Mouse (Mus musculus) spleen, embryonic (tissue): ENCODE results near the gene Zbtb7a.
"Not testable (repeated sequence)": the region's sequence is repeated elsewhere in the genome, so short reads cannot be mapped to it uniquely, and the experiment has no call there.

Experiments used
- CTCF ChIA-PET: fragments of 350-600 bp; sonication (Branson Sonifier 250); formaldehyde crosslinking; loops from one replicate; lab custom pipeline; 2022; lab: Charles Lee

Zbtb7a gene

DNA sequence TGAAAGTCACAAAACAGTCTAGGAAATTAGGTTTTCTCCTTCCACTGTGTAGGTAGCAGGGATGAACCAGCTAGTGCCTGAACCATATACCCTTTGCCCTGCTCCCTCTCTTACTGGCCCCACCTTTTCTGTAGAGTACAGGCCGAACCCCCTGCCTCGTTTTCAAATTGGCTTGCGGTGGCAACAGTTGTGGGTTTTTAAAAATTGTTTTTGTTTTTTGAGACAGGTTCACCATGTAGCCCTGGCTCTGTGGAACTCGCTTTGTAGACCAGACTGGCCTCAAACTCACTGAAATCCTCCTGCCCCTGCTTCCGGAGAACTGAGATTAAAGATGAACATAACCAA lies 33.0 kb downstream of the Zbtb7a start:
- CTCF ChIA-PET, result interaction anchor here (0.6 kb wide), 2 partner anchors 167 to 358 kb away, joined by 3 read pairs; no protein-coding TSS in a partner anchor

DNA sequence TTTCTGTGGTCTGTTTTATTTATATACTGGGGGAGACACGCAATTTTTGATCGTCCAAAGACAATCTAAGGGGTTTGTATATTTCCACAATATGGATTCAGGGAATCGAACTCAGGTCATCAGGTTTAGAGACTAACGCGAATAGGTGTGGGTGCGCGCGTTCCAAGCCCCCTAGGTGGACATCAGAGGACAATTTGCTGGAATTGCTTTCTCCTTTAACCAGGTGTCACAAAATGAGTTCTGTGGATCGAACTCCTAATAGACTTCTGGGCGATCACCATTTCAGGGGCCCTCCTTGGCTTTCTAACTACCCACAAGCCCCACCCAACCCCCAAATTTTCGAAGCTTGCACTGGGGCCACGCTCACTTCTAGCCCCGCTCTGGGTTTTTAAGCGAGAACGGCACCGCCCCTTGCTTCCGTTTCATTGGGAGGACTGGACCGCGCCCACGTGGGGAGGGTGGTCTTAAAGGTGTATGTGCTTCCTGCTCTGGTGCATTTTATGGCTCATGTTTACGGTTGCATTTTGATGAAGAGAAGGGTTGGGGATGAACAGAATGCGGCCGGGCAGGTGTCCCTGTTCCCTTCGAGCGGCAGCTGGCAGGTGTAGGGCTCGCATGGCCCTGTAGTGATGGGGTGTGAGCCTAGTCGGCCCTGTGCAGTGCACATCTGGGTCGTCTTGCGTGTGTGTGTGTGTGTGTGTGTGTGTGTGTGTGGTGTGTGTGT lies 33.7 kb downstream of the Zbtb7a start:
- CTCF ChIA-PET, result interaction anchor here (0.6 to 0.7 kb wide), 3 partner anchors 167 to 359 kb away, joined by 3 to 4 read pairs (median 3); no protein-coding TSS in a partner anchor

DNA sequence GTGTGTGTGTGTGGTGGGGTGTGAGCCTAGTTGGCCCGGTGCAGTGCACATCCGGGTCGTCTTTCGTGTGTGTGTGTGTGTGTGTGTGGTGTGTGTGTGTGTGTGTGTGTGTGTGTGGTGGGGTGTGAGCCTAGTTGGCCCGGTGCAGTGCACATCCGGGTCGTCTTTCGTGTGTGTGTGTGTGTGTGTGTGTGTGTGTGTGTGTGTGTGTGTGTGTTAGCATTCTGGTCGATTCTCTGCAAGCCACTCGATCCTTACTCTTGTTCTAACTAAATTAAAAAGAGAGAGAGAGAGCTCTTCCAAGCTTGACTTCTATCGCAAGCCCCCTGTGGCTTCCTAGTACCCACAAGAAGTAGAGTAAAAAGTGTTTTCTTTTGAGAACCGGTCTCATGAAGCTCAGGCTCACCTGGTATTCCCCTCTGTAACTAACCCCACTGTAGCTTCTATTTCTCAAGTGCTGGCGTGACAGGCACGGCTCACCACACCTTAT lies 34.4 kb downstream of the Zbtb7a start:
- CTCF ChIA-PET, result interaction anchor here (0.6 kb wide), 1 partner anchor 26 kb away, joined by 3 read pairs; no protein-coding TSS in a partner anchor

DNA sequence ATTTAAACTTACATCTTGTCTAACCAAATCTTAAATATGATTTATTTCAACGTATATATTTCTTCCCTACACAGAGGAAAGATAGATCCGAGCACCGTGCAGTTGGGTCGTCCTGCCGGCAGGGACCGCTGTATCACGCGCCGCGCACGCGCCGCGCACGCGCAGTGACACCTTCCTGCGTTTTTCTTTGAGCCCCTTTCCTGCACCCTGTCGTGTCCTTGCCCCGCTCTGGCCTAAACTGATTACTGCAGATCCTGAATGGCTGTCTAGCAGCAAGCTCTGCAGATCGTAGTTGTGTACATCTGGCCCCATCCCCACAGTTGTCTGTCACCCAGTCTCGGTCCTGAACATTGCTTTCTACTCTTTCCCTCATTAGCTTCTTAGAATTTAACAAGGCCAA lies 38.1 kb downstream of the Zbtb7a start:
- CTCF ChIA-PET, result interaction anchor here (0.6 to 0.7 kb wide), 3 partner anchors 40 to 172 kb away, joined by 4 to 14 read pairs (median 6); no protein-coding TSS in a partner anchor

DNA sequence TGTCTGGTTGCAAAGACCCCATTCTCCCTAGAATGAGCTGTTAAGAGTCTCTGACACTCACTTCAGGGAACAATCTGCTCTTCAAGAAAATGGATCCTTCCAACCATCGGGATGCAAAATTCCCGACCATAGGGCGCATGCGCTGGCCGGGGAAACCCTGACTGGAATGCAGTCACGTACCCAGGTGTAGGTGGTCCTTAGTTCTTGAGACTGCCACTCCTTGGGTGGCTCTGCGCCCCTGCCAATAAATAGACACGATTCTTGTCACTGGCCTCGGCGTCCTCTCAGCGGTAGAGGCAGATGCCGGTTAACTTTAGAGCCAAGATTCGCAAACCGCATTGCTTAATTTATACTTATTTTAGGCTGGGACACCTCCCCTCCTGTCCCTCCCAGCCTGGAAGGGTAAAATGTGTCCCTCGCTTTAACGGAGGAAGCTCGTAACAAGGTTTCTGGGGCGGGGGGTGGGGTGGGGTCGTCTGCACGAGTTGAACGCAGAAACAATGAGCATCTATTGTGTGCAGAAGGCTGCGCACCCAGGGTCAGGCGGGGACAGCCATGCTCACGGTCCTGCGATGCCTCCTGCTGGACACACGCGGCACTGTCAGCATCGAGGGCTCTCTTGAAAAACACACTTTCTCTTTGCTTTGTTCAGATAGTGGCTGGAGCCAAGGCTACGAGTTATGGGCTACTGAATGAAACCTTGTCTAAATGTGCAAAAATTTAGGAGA lies 39.8 kb downstream of the Zbtb7a start:
- CTCF ChIA-PET, result interaction anchor here (0.6 kb wide), 2 partner anchors 22 to 258 kb away, joined by 3 to 5 read pairs; no protein-coding TSS in a partner anchor

DNA sequence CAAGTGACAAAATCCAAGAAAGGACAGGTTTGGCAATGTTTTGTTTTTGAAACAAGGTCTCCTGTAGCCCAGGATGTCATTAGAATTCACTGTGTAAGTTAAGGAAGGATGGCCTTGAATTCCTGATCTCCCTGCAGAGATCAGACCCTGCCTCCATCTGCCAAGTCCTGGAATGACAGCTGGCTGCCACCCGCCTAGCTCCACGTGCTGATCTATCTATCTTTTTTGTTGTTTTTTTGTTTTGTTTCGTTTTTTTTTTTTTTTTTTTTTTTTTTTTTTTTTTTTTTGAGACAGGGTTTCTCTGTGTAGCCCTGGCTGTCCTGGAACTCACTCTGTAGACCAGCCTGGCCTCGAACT lies 40.3 kb downstream of the Zbtb7a start:
- CTCF ChIA-PET, result not testable (repeated sequence)

DNA sequence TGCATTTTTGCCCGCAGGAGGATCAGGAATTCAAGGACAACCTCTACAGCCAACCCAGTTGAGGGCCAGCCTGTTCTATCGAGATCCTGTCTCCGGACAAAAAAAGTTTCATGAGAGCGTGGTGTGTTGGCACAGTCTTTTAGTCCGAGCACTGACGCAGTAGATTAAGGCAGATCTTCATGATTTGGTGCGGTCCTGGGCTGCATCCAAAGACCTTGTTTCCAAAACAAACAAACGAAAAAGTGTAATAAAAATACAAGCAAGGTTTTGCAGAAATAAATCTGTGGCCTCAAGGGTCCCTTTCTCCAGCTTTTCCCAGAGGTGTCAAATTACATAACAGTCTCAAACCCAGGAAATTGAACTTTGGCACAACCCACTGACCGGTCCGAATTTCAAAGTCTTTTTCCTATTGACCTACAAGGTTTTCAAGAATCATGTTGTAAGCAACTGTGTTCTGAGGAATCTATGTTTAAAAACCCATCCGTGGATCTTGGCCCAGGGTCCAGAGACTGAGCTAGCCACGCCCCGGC lies 41.0 kb downstream of the Zbtb7a start:
- CTCF ChIA-PET, result interaction anchor here (0.5 kb wide), 1 partner anchor 17 kb away, joined by 3 read pairs; no protein-coding TSS in a partner anchor

DNA sequence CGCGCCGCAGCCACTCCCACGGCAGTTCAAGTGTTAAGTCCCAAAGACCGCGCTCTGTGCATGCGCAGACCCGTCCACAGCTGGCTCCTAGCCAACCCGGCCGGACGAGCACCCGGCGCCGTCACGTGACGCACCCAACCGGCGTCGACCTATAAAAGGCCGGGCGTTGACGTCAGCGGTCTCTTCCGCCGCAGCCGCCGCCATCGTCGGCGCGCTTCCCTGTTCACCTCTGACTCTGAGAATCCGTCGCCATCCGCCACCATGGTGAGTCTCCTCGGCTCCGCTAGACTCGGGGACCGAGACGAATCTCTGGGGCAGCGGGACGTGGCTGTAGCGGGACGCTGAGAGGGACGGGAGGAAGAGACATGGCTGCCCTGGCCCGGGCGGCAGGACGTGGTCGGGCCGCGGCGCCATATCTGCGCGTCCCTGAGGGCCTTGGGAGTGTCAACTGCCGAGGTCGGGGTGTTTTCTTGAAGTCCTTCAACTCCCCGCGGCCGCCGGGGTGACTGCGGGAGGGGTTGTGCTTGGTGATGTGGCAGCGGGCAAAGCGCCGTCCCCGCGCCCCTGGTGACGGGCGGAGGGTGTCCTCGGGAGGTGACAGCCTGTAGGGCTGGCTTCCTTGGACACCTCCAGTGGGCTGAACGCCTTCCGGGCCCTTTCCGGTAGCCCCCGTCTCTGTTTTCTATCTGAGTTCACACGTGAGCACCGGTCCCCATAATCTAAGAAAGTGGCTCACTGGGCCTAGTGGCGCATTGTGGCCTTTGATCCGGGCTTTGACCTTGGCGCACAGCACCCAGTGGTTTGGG lies 41.6 kb downstream of the Zbtb7a start, which contains the start of gene Eef2:
Gene Eef2, plus strand, starts transcription at position 166 of the 806 bp plus-strand sequence.
- CTCF ChIA-PET, result interaction anchor here (0.5 to 0.7 kb wide), 2 partner anchors 14 to 17 kb away, joined by 3 read pairs; no protein-coding TSS in a partner anchor

DNA sequence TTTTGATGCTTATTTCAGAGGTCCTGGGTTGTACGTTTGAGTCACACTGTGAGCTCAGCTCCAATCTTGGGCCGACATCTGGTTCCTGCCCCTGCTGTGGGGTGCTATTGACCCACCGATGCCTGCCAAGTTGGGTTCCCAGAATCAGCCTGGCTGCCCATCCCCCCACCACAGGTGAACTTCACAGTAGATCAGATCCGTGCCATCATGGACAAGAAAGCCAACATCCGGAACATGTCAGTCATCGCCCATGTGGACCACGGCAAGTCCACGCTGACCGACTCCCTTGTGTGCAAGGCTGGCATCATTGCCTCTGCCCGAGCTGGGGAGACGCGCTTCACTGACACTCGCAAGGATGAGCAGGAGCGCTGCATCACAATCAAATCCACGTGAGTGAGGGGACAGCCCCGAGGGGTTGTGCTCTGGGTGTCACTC lies 42.5 kb downstream of the Zbtb7a start:
- CTCF ChIA-PET, result interaction anchor here (0.7 kb wide), 1 partner anchor 15 kb away, joined by 3 read pairs; no protein-coding TSS in a partner anchor

DNA sequence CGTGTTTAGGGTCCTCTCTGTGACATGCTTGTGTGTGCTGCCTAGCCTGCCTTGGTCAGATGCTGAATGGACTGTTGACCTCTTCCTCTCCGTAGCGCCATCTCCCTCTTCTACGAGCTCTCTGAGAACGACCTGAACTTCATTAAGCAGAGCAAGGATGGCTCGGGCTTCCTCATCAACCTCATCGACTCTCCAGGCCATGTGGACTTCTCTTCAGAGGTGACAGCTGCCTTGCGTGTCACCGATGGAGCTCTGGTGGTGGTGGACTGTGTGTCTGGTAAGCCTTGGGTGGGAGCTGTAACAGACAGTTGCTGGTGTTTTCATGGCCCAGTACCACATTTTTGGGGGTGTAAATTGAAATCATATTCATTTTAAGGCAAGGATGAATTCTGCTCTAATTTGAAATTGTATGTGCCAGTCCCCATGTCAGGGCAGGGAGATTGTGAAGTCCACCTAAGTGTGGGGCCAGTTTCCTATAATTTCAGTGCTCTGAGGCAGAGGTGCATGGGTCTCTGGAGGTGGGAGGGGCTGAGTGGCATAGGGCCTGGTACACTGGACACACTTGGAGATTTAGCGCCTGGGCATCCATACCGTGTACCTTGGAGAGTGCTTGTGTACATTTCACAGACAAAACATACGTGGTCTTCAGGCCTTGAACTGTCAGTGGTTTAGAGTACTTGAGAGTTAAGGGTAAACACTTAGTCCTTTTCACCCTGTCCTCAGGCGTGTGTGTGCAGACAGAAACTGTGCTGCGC lies 43.1 kb downstream of the Zbtb7a start:
- CTCF ChIA-PET, result no interaction called here

DNA sequence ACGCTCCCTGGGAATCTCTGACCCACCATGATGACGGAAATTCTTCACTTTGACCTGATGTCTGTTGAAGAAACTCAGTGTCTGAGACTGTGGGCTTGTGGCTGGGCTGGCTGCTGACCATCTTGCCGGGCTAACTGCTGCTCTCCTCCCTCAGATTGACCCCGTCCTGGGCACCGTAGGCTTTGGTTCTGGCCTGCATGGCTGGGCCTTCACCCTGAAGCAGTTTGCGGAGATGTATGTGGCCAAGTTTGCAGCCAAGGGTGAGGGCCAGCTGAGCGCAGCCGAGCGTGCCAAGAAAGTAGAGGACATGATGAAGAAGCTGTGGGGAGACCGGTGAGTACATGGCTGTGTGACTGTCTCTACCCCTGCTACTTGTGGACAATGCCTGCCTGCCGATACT lies 43.9 kb downstream of the Zbtb7a start:
- CTCF ChIA-PET, result no interaction called here

DNA sequence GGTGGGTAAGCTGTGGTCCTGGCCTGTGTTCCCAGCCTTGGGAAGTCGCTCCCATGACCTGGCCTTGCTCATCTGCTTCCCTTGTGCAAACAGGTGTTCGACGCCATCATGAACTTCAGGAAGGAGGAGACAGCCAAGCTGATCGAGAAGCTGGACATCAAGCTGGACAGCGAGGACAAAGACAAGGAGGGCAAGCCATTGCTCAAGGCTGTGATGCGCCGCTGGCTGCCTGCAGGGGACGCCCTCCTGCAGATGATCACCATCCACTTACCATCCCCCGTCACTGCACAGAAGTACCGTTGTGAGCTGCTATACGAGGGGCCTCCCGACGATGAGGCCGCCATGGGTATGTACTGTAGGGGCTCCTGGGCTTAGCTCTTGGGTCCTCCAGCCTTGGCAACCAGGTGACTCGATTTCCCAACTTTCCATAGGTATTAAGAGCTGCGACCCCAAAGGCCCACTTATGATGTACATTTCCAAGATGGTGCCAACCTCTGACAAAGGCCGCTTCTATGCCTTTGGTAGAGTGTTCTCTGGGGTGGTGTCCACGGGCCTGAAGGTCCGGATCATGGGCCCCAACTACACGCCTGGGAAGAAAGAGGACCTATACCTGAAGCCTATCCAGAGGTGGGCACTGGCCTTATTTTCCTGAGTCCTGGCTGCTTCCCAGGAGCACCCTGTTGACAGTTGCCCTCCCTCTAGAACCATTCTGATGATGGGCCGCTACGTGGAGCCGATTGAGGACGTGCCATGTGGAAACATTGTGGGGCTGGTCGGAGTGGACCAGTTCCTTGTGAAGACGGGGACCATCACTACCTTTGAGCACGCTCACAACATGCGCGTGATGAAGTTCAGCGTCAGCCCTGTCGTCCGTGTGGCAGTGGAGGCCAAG lies 44.7 kb downstream of the Zbtb7a start:
- CTCF ChIA-PET, result no interaction called here

DNA sequence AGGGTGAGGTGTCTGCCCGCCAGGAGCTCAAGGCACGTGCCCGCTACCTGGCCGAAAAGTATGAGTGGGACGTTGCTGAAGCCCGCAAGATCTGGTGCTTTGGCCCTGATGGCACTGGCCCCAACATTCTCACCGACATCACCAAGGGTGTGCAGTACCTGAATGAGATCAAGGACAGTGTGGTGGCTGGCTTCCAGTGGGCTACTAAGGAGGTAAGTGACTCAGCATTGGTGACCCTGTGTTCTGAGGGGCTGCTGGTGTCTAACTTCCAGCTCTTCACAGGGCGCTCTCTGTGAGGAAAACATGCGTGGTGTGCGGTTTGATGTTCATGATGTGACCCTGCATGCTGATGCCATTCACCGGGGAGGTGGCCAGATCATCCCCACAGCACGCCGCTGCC lies 45.9 kb downstream of the Zbtb7a start:
- CTCF ChIA-PET, result no interaction called here

DNA sequence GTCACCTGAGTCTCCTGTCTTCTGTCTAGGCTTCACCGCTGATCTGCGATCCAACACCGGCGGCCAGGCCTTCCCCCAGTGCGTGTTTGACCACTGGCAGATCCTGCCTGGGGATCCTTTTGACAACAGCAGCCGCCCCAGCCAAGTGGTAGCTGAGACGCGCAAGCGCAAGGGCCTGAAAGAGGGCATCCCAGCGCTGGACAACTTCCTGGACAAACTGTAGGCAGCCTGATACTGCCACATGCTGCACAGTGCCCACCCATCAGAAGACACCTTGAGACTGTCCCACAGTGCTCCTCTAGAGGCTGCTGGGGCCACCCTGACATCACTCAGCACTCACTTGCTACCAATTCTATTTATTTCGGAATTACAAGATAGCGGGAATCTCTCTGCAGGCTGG lies 46.8 kb downstream of the Zbtb7a start:
- CTCF ChIA-PET, result not testable (repeated sequence)

DNA sequence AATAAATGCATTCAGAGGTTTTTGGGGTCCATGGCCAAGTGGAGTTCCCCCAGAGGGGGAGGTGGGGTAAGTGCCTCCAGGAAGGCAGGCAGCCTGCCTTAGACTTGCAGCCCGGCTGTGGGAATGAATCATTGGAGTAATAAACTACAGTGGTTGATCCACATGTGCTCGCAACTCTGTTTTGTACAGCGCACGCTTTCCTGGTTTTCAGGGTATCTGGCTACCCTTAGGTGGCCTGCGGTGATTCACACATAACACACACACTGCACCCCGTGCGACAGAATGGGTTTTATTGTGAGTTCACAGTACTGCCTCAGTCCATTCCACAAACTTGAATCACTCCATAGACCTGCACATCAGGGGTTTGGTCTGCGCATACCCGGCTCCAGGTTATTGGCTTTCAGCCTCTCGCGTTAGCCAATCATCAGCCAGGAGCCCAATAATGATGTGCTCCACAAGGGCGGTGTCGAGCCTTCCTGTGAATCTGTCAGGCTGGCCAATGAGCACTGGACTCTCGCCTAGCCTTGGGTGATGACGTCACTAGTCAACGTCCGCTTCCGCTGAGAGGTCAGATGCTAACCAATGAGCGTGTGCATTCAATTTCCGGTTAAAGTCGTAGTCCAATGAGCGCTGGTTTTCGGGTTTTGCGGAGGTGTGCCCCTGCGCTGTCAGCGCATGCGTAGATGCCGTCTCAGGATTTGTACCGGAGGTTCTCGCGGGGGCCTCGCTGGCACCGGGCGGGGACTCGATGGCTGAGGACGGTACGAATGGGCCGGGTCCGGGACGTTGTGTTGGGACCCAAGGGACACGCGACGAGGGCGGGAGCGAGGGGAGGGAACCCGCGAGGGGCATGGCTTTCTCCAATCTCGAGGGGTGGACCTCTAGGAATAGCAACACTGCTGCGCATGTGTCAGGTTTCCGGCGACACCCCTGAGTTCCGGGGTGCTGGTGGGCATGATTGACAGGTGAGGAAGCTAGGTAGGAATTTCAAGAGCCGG lies 47.6 kb downstream of the Zbtb7a start, which contains the start of gene Dapk3:
Gene Dapk3, plus strand, starts transcription at position 670 of the 998 bp plus-strand sequence.
- CTCF ChIA-PET, result no interaction called here

DNA sequence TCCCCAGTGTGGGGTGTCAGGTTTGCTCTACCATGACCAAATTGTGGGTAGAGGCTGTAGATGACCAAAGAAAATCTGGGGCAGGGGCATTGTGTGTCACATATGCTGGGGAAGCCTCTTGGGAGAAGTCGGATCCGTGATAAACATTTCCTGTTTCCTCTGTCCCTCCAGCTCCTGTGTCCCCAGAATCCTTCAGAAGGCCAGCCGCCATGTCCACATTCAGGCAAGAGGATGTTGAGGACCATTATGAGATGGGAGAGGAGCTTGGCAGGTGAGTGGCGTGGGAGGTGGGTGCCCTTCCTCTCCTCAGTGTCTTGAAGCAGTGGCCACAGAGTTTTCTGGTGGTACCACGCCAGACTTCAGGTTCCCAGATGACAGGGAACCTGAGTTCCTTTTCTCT lies 48.8 kb downstream of the Zbtb7a start, which contains the start of gene 4930442H23Rik:
Gene 4930442H23Rik, minus strand, starts transcription at position 45 of the 400 bp plus-strand sequence.
- CTCF ChIA-PET, result no interaction called here

DNA sequence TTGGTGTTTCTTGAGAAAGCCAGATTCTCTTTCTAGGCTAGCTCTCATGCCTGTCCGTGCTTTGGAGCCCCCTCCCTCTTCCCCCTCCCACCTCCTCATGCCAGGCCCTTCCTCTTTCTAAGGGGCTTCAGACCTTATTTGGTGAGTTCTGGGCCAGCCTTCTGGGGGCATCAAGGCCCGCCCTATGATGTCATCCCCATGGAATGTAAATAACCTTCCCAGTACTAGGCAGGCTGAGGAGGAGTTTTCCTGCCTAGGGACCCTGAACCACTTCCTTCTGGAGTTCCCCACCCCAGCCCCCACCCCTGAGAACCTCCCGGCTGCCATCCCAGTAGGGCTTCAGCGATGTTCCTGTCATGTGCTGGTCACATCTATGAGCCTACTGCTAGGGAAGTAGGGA lies 49.7 kb downstream of the Zbtb7a start:
- CTCF ChIA-PET, result no interaction called here

DNA sequence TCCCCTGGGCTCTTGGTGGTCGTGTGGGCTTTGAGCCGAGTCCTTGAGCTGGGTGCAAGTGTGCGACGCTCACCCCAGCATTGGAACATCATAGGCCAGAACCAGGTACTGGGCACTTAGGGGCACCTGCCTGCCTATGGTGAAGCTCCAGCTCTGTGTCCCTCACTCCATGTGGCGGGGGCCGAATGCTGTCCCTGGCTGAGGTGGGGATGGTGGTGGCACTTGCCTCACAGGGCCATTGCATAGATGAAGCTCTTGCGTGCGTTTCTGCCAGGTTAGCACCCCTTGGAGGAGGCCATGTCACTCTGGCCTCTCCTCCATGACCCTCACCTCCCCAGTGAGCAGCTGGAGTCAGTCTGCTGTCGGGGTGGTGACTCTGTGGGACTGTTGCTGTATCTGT lies 52.1 kb downstream of the Zbtb7a start:
- CTCF ChIA-PET, result no interaction called here
